Mouse (Mus musculus) G1E (cell line): ENCODE measurements around the gene Clec2l. TPM values are rescaled to one million over a fixed set of nuclear protein-coding genes. Genes with fewer than 3 reads are reported as not detected.

Source experiments
- ATAC-seq: 2 replicates; pipeline ENCODE4 v1.8.0; 2016; ENCODE audit warnings: mild to moderate bottlenecking; ENCODE audit not compliant: insufficient number of reproducible peaks, poor library complexity, low FRiP score, severe bottlenecking; ENCODE audit errors: extremely low read depth
- DNase-seq: peaks from one replicate; pipeline ENCODE4 v3.0.0; 2012; ENCODE audit warnings: low spot score
- H3K27me3 ChIP-seq: 2 replicates; pipeline ENCODE4 v1.6.1; 2012; ENCODE audit warnings: mild to moderate bottlenecking, low read length, inconsistent platforms; ENCODE audit not compliant: insufficient read depth
- H3K36me3 ChIP-seq: replicated peaks from 2 replicates; pipeline ENCODE3; 2012; ENCODE audit warnings: mild to moderate bottlenecking, inconsistent platforms
- H3K4me1 ChIP-seq: 2 replicates; pipeline ENCODE4 v1.6.1; 2012; ENCODE audit warnings: low read depth, low read length, inconsistent platforms, mixed read lengths; ENCODE audit not compliant: insufficient read depth
- H3K4me3 ChIP-seq: 2 replicates; pipeline ENCODE4 v1.5.1; 2012; ENCODE audit warnings: low read depth, mild to moderate bottlenecking, inconsistent platforms, low read length, moderate library complexity, mixed read lengths
- H3K9me3 ChIP-seq: replicated peaks from 2 replicates; pipeline ENCODE4 v1.6.1; 2012; ENCODE audit warnings: inconsistent platforms
- CTCF ChIP-seq: IDR thresholded peaks from 2 replicates; pipeline ENCODE4 v1.5.1; 2012; ENCODE audit warnings: low read depth, low read length, inconsistent platforms, mixed read lengths
- GATA1 ChIP-seq: IDR thresholded peaks from 2 replicates; pipeline ENCODE4 v1.6.1; 2012; ENCODE audit warnings: borderline replicate concordance, low read length, inconsistent platforms, mixed read lengths
- GATA2 ChIP-seq: IDR thresholded peaks from 2 replicates; pipeline ENCODE4 v1.6.1; 2012; ENCODE audit warnings: low read depth, low read length, inconsistent platforms, borderline replicate concordance
- POLR2AphosphoS5 ChIP-seq: IDR thresholded peaks from 2 replicates; pipeline ENCODE4 v1.6.1; 2012; ENCODE audit warnings: low read depth, low read length, inconsistent platforms; ENCODE audit not compliant: insufficient replicate concordance
- TAL1 ChIP-seq: conservative IDR thresholded peaks from 2 replicates; pipeline ENCODE4 v1.6.1; 2012; ENCODE audit warnings: low read depth, low read length, inconsistent platforms, mixed read lengths
- polyA plus RNA-seq: library from polyadenylated mRNA; stranded (reverse); fragments of >175 nt; gene quantifications from 2 replicates; pipeline ENCODE4 v1.2.3, GENCODE M21; 2012
- total RNA-seq, 2 experiments: library from RNA; stranded (forward) in 1 of 2; stranded (reverse) in 1 of 2; fragments of 200-1000 nt in 1 of 2; fragments of >200 nt in 1 of 2; fragmentation: Nextera tagmentation in 1 of 2; gene quantifications; 2 replicates each; pipeline ENCODE4 v1.2.3; 2014 to 2017

Clec2l gene
- total and polyA plus RNA-seq, 3 experiments = not detected

GRCm38 (mm10) chr6:38627486-38627885 lies 35.4 kb upstream of the Clec2l start:
- H3K27me3 ChIP-seq = no peaks in the 10 kb centered on the region
- no peak overlapping the region for H3K4me3 ChIP-seq
- peaks cover 12% of the 10 kb centered on the region; the same call in 1 of the 2 replicates for H3K4me1 ChIP-seq
- no peak for DNase-seq
- peaks cover 82% of the 10 kb centered on the region for H3K36me3 ChIP-seq
- TF ChIP-seq CTCF (no peak), GATA2 (no peak), GATA1 (no peak), TAL1 (no peak), POLR2AphosphoS5 (no peak)
- no peaks in the 10 kb centered on the region for H3K9me3 ChIP-seq
- no peak for ATAC-seq

DNA sequence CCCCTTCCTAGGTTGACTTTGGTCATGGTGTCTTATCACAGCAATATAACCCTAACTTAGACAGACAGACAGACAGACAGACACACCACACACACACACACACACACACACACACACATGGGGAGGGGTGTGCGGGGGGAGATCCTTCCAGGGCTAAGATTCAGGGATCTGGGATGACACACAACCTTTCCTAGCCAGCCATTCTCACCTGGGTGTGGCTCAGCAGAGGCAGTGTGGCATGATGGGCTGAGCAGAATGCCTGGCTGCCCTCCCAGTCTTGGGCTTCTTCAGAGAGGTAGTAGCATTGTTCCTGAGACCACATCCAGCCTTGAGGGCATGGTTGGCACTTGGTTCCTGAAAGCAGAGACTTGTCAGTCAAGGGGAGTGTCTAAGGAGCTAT lies 33.3 kb upstream of the Clec2l start:
- ATAC-seq (no peak), DNase-seq (no peak)
- Histone ChIP-seq H3K36me3 (peaks cover 83% of the 10 kb centered on the region), H3K4me1 (peaks cover 2% of the 10 kb centered on the region; the same call in 1 of the 2 replicates), H3K4me3 (no peak overlapping the region), H3K27me3 (no peaks in the 10 kb centered on the region; the same call in 1 of the 2 replicates), H3K9me3 (no peaks in the 10 kb centered on the region)
- TF ChIP-seq TAL1 (no peak), GATA1 (no peak), GATA2 (no peak), CTCF (no peak), POLR2AphosphoS5 (no peak)

- peaks cover 21% of the 10 kb centered on the region for H3K27me3 ChIP-seq
- H3K4me1 ChIP-seq = peaks cover 21% of the 10 kb centered on the region
- TF ChIP-seq CTCF (no peak), POLR2AphosphoS5 (no peak), TAL1 (no peak), GATA1 (no peak), GATA2 (no peak)
- DNase-seq (no peak), ATAC-seq (no peak)
- H3K9me3 ChIP-seq = no peaks in the 10 kb centered on the region; the same call in 1 of the 2 replicates
- H3K4me3 ChIP-seq = no peak overlapping the region
- H3K36me3 ChIP-seq = peaks cover 52% of the 10 kb centered on the region
Measured at GRCm38 (mm10) chr6:38632826-38633225, 30.0 kb upstream of the Clec2l start.

DNA sequence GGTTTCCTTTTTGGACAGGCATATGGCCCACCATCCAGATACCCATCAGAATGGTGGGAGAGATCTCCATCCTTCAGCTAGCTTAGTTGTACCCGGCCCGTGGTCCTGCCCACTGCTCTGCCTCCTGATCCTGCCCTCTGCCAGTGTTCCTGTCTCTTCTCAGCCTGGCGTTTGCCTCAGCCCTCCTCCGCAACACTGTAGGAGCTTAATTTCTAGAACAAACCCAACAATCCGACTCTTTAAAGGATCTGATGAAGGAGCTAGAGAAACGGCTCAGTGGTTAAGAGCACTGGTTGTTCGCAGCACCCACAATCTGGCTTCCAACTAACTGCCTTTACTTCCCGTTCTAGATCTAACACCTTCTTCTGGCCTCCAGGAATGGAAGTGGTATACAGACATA lies 28.4 kb upstream of the Clec2l start:
- no peak for TF ChIP-seq TAL1
- no peak for TF ChIP-seq GATA2
- no peak for TF ChIP-seq POLR2AphosphoS5
- TF ChIP-seq CTCF = no peak
- Histone ChIP-seq H3K4me1 (peaks cover 21% of the 10 kb centered on the region), H3K9me3 (no peaks in the 10 kb centered on the region; the same call in 1 of the 2 replicates), H3K36me3 (peaks cover 37% of the 10 kb centered on the region), H3K27me3 (peaks cover 33% of the 10 kb centered on the region), H3K4me3 (no peak overlapping the region)
- DNase-seq (no peak), ATAC-seq (no peak)

DNA sequence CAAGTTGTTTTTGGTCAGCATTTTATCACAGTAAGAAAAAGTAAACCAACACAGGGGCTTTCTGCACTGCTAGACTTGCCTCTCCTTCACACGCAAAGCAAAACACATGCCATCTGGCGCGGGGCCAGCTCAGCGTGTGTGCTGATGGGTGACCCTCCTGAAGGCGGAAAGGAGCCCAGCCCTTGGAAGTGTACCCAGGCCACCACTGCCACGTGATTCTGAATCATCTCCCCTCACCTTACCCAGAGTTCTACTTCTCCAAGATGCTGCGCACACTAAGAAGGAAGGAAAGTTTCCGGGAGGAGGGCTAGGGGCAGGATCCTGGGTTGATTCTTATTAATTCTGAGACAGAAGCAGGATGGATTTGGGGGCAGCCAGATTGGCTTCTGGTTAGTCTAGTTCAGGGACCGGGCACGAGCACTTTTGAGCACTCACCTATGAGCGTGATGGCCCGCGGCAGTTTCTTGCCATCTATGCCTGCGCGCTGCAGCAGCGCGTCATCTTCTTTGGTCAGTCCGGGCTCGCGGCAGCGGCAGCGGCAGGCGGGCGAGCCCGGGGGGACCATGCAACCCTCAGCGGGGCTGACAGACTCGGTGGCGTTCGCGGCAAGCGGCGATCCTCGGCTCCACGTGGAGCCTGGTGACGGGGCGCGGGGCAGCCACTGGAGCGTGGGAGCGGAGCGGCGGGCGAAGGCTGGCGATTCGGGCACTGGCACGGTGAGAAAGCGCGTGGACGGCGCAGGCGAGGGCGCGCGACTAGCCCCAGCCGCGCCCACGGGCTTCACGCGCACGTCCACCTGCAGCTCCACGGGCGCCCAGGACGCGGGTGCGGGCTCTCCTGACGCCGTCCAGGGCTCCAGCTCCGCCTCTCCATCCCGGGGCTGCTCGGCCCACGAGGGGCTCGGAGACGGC lies 26.7 kb upstream of the Clec2l start:
- peak overlapping the region; percentile 67 for H3K4me3 ChIP-seq
- ATAC-seq = no peak
- H3K4me1 ChIP-seq = peaks cover 19% of the 10 kb centered on the region
- TF ChIP-seq CTCF (no peak), GATA2 (no peak), TAL1 (no peak), POLR2AphosphoS5 (no peak), GATA1 (no peak)
- peaks cover 51% of the 10 kb centered on the region for H3K27me3 ChIP-seq
- peaks cover 20% of the 10 kb centered on the region for H3K36me3 ChIP-seq
- H3K9me3 ChIP-seq = no peaks in the 10 kb centered on the region; the same call in 1 of the 2 replicates
- no peak for DNase-seq
